Mouse (Mus musculus): ENCODE results near the gene Pdgfa. TPM values are rescaled to one million over a fixed set of nuclear protein-coding genes. Genes with fewer than 3 reads are reported as not detected.

Pdgfa gene
- polyA plus RNA-seq, 1 experiment from 2014 or later = 34.5 TPM

DNA sequence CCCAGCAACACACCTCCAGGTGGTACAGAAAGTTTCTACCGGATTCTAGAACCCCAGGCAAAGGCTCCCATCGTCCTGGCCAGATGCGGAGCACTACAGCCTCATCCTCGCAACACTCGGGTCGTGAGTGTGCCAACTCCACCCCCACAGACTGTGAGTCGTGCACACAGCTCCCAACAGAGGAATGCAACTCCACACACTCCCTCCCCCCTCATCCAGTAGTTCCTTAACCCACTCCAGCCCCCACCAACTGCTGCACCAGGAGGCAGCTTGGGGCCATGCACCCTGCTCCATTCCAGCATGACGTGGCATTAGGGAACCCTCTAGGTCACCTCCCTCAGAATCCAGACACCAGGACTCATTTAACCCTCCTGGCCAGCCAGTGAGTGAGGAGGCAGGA, 17.3 kb downstream of the Pdgfa start:
- no peak for ATAC-seq (replicated peaks; ENCODE audit: insufficient number of reproducible peaks, low FRiP score, low TSS enrichment, low read depth)

DNA sequence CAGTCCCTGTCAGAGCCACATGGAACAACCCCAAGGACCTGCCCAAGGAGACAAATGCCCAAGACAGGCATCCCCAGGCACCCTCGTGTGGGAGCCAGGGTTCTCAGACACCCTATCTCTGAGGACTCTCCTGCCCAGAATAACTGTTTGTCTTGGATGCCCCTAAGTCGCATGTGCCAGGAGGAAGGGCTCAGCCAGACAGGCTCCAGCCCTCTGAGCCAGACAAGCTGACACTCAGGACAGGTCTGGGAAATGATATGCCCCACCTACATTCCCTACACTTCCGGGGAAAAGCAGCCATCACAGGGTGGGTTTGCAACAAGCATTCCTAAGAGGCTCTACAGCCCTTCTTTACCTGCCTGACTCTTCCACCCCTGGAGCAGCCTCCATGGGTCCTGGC, 19.4 kb downstream of the Pdgfa start:
- Histone ChIP-seq H3K4me2 (ENCODE audit: low read depth, low read length) (no peak overlapping the region), H3K9ac (replicated peaks; ENCODE audit: low read length) (no peak overlapping the region), H3K27me3 (ENCODE audit: control insufficient read depth, insufficient read depth, low read length) (no peaks in the 10 kb centered on the region), H3K27ac (replicated peaks; ENCODE audit: low read depth, low read length) (no peak overlapping the region), H3K4me3 (ENCODE audit: low read depth, low read length) (no peak overlapping the region), H3K9me3 (replicated peaks; ENCODE audit: control insufficient read depth, low read length) (no peaks in the 10 kb centered on the region), H3K36me3 (replicated peaks; ENCODE audit: control insufficient read depth, insufficient read depth, low read depth, low read length) (no peaks in the 10 kb centered on the region), H3K4me1 (ENCODE audit: control insufficient read depth, insufficient read depth, low read length) (no peaks in the 10 kb centered on the region)
- DNase-seq (ENCODE audit: low spot score) (no peak), ATAC-seq (replicated peaks; ENCODE audit: insufficient number of reproducible peaks, low FRiP score, low TSS enrichment, low read depth) (no peak)
- whole genome bisulfite sequencing = 59% methylated on average over 3 of the region's 3 CpGs

More for the DNA sequence above, 17.3 kb downstream of the Pdgfa start:
- no peaks in the 10 kb centered on the region for H3K36me3 ChIP-seq (replicated peaks; ENCODE audit: control insufficient read depth, insufficient read depth, low read depth, low read length)
- no peak for DNase-seq (ENCODE audit: low spot score)
- H3K9me3 ChIP-seq (replicated peaks; ENCODE audit: control insufficient read depth, low read length) = no peaks in the 10 kb centered on the region
- no peaks in the 10 kb centered on the region for H3K4me1 ChIP-seq (ENCODE audit: control insufficient read depth, insufficient read depth, low read length)
- H3K9ac ChIP-seq (replicated peaks; ENCODE audit: low read length) = no peak overlapping the region
- WGBS = 77% methylated on average over 8 of the region's 8 CpGs
- no peak overlapping the region for H3K4me3 ChIP-seq (ENCODE audit: low read depth, low read length)
- H3K27me3 ChIP-seq (ENCODE audit: control insufficient read depth, insufficient read depth, low read length) = no peaks in the 10 kb centered on the region
- no peak overlapping the region for H3K27ac ChIP-seq (replicated peaks; ENCODE audit: low read depth, low read length)
- H3K4me2 ChIP-seq (ENCODE audit: low read depth, low read length) = no peak overlapping the region

DNA sequence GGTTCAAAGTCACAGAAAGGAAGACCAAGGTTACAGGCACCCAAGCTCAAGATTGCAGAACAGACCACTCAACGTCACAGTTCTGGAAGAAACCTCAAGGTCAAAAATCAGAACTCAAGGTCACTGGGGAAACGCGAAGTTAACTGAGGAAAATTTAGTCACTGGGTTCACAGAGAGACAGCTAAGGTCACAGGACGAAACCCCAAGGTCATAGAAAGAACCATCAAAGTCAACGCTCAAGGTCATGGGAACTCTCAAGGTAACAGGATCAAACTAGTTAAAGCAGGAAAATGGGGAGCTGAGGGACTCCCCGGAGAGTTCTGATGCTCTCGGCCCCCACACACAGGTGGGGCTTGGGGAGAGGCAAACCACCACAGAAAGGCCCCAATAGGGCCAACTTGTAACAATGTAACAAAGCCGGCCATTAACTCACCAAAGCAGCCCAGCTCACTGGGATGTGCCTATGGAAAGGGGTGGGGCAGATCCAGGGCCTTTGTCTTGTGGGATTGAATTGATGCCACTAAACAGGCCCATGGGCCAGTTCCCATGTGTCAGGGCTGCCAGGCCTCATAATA, 22.2 kb downstream of the Pdgfa start:
- Histone ChIP-seq H3K4me3 (ENCODE audit: low read depth, low read length) (no peak overlapping the region), H3K4me1 (ENCODE audit: control insufficient read depth, insufficient read depth, low read length) (no peaks in the 10 kb centered on the region), H3K27ac (replicated peaks; ENCODE audit: low read depth, low read length) (no peak overlapping the region), H3K27me3 (ENCODE audit: control insufficient read depth, insufficient read depth, low read length) (no peaks in the 10 kb centered on the region), H3K4me2 (ENCODE audit: low read depth, low read length) (no peak overlapping the region), H3K9ac (replicated peaks; ENCODE audit: low read length) (no peak overlapping the region), H3K9me3 (replicated peaks; ENCODE audit: control insufficient read depth, low read length) (no peaks in the 10 kb centered on the region), H3K36me3 (replicated peaks; ENCODE audit: control insufficient read depth, insufficient read depth, low read depth, low read length) (no peaks in the 10 kb centered on the region)
- WGBS = 86% methylated on average over 8 of the region's 8 CpGs
- DNase-seq (ENCODE audit: low spot score) (no peak), ATAC-seq (replicated peaks; ENCODE audit: insufficient number of reproducible peaks, low FRiP score, low TSS enrichment, low read depth) (no peak)

DNA sequence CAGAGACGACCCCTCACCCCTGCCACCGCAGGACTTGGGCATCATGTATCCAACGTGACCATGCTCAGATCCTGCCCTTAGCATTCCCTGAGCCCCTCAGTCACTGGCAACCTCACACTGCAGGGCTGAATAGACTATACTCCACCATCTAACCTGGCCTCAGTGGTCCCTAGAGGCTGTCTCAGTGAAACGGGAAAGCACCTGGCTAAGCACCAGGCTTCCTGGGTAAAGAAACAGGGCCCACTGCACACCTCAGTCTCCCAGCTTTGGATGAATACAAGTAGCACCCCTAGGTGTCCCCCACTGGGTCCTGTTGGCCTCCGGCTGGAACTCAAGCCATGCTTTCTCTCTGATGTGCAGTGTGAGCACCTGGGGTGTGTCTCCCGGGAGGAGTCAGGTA, 23.7 kb downstream of the Pdgfa start:
- Histone ChIP-seq H3K36me3 (replicated peaks; ENCODE audit: control insufficient read depth, insufficient read depth, low read depth, low read length) (no peaks in the 10 kb centered on the region), H3K4me1 (ENCODE audit: control insufficient read depth, insufficient read depth, low read length) (no peaks in the 10 kb centered on the region), H3K9ac (replicated peaks; ENCODE audit: low read length) (no peak overlapping the region), H3K4me3 (ENCODE audit: low read depth, low read length) (no peak overlapping the region), H3K4me2 (ENCODE audit: low read depth, low read length) (no peak overlapping the region), H3K9me3 (replicated peaks; ENCODE audit: control insufficient read depth, low read length) (no peaks in the 10 kb centered on the region), H3K27ac (replicated peaks; ENCODE audit: low read depth, low read length) (no peak overlapping the region), H3K27me3 (ENCODE audit: control insufficient read depth, insufficient read depth, low read length) (no peaks in the 10 kb centered on the region)
- WGBS = 85% methylated on average over 6 of the region's 6 CpGs
- DNase-seq (ENCODE audit: low spot score) (no peak), ATAC-seq (replicated peaks; ENCODE audit: insufficient number of reproducible peaks, low FRiP score, low TSS enrichment, low read depth) (no peak)

DNA sequence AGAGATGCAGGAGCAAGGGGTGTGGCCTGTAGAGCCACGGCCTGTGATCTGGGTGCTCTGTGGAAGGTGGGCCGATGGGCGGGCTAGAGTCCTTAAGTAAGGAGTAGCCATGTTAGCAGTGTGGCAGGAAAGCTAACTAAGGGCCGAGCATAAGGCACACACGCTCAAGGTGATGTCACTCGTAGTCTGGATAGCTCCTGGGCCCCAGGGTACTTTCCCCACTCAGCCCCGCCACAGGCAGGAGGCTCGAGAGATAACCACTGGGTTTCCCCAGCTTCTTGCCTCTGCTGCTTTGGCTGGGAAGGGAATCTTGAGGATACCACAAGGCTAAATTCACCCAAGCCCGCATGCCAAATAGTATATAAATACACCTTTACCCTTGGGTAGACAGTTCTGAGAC, 25.8 kb downstream of the Pdgfa start:
- Histone ChIP-seq H3K4me1 (ENCODE audit: control insufficient read depth, insufficient read depth, low read length) (no peaks in the 10 kb centered on the region), H3K9me3 (replicated peaks; ENCODE audit: control insufficient read depth, low read length) (no peaks in the 10 kb centered on the region)

DNA sequence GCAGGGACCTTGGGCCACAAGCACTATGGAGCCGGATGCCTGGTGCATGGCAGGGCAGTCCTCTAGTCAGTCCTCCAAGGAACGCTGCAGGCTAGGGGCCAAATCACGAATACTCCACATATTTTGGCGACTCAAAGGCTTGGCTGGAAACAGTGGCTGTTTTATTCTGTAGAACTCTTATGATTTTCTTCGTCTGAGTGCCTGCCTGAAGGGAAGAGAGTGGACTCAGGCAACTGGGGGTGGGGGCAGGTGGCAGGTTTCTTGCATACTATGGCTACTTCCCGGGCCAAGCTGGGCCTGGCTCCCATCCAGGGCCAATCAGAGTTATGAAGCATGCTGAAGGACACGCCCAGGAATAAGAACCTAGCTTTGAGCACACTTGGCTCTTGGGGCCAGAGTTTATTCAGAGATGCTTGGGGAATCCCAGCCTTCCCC, 27.1 kb downstream of the Pdgfa start:
- no peaks in the 10 kb centered on the region for H3K36me3 ChIP-seq (replicated peaks; ENCODE audit: control insufficient read depth, insufficient read depth, low read depth, low read length)
- H3K4me2 ChIP-seq (ENCODE audit: low read depth, low read length) = no peak overlapping the region
- no peak overlapping the region for H3K9ac ChIP-seq (replicated peaks; ENCODE audit: low read length)
- H3K27ac ChIP-seq (replicated peaks; ENCODE audit: low read depth, low read length) = no peak overlapping the region
- no peaks in the 10 kb centered on the region for H3K4me1 ChIP-seq (ENCODE audit: control insufficient read depth, insufficient read depth, low read length)
- ATAC-seq (replicated peaks; ENCODE audit: insufficient number of reproducible peaks, low FRiP score, low TSS enrichment, low read depth) = no peak
- no peak for DNase-seq (ENCODE audit: low spot score)
- H3K9me3 ChIP-seq (replicated peaks; ENCODE audit: control insufficient read depth, low read length) = no peaks in the 10 kb centered on the region
- H3K4me3 ChIP-seq (ENCODE audit: low read depth, low read length) = no peak overlapping the region
- 62% methylated on average over 7 of the region's 7 CpGs for WGBS
- H3K27me3 ChIP-seq (ENCODE audit: control insufficient read depth, insufficient read depth, low read length) = no peaks in the 10 kb centered on the region

More for the DNA sequence above, 25.8 kb downstream of the Pdgfa start:
- ATAC-seq (replicated peaks; ENCODE audit: insufficient number of reproducible peaks, low FRiP score, low TSS enrichment, low read depth) (no peak), DNase-seq (ENCODE audit: low spot score) (no peak)
- Histone ChIP-seq H3K9ac (replicated peaks; ENCODE audit: low read length) (no peak overlapping the region), H3K4me3 (ENCODE audit: low read depth, low read length) (no peak overlapping the region), H3K4me2 (ENCODE audit: low read depth, low read length) (no peak overlapping the region), H3K27me3 (ENCODE audit: control insufficient read depth, insufficient read depth, low read length) (no peaks in the 10 kb centered on the region), H3K36me3 (replicated peaks; ENCODE audit: control insufficient read depth, insufficient read depth, low read depth, low read length) (no peaks in the 10 kb centered on the region), H3K27ac (replicated peaks; ENCODE audit: low read depth, low read length) (no peak overlapping the region)
- 75% methylated on average over 9 of the region's 9 CpGs for WGBS

DNA sequence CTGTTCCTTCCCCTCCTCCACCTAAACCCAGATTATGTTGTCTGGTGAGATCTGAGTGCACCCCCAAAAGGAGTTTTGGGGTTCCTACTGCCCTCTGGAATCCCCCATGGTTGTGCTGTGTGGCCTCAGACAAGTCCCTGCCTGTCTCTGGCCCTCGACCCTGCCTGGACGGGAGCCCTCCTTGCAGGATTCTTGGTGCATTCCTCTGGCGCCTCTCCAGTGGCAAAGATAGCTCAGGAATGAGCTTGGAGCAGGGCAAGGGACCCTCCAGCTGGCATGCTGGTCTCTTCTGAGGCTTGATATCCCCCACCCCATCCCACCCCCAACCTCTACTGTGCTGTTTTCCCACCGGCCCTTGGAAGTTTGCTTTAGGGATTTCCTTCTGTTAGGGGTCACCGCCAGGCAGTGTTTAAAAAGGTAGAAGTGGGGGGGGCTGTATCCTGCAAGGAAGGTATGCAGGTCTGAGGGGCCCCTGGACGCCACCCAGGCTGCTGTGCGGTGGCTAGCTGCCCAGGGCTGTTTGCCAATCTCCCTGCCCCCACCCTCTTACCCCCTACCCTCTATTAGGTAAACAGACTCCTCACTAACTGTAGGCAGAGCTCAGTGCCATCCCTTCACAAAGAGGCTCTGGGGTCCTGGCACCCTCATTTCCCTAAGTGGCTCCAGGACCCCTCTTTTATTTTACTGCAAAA, 31.0 kb downstream of the Pdgfa start:
- ATAC-seq (replicated peaks; ENCODE audit: insufficient number of reproducible peaks, low FRiP score, low TSS enrichment, low read depth) (no peak), DNase-seq (ENCODE audit: low spot score) (no peak)
- Histone ChIP-seq H3K27ac (replicated peaks; ENCODE audit: low read depth, low read length) (no peak overlapping the region), H3K27me3 (ENCODE audit: control insufficient read depth, insufficient read depth, low read length) (no peaks in the 10 kb centered on the region), H3K4me1 (ENCODE audit: control insufficient read depth, insufficient read depth, low read length) (no peaks in the 10 kb centered on the region), H3K36me3 (replicated peaks; ENCODE audit: control insufficient read depth, insufficient read depth, low read depth, low read length) (no peaks in the 10 kb centered on the region), H3K4me2 (ENCODE audit: low read depth, low read length) (no peak overlapping the region), H3K4me3 (ENCODE audit: low read depth, low read length) (no peak overlapping the region), H3K9ac (replicated peaks; ENCODE audit: low read length) (no peak overlapping the region), H3K9me3 (replicated peaks; ENCODE audit: control insufficient read depth, low read length) (no peaks in the 10 kb centered on the region)
- 34% methylated on average over 7 of the region's 7 CpGs for WGBS

DNA sequence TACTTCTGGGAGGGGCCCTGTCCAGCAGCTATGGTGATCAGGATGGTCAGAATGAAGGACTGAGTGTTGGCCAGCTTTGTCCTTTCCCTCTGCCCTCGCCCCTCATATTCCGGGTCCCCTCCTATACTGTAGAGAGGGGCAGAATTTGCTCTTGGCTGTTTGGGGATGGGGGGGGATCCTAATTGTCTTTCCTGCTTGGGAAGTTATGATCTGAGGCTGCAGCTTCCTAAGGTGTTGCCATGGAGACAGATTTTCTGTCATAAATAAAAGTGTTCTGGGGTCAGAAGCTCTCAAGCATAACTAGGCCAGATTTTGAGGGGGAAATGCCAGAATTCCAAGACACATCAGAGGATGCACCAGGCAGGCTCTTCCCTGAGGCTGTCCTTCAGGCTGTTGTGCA, 31.6 kb downstream of the Pdgfa start:
- Histone ChIP-seq H3K27me3 (ENCODE audit: control insufficient read depth, insufficient read depth, low read length) (no peaks in the 10 kb centered on the region), H3K27ac (replicated peaks; ENCODE audit: low read depth, low read length) (no peak overlapping the region), H3K4me2 (ENCODE audit: low read depth, low read length) (no peak overlapping the region), H3K9ac (replicated peaks; ENCODE audit: low read length) (no peak overlapping the region), H3K9me3 (replicated peaks; ENCODE audit: control insufficient read depth, low read length) (no peaks in the 10 kb centered on the region), H3K36me3 (replicated peaks; ENCODE audit: control insufficient read depth, insufficient read depth, low read depth, low read length) (no peaks in the 10 kb centered on the region), H3K4me3 (ENCODE audit: low read depth, low read length) (no peak overlapping the region), H3K4me1 (ENCODE audit: control insufficient read depth, insufficient read depth, low read length) (no peaks in the 10 kb centered on the region)
- WGBS = 93% methylated on average over 2 of the region's 2 CpGs
- ATAC-seq (replicated peaks; ENCODE audit: insufficient number of reproducible peaks, low FRiP score, low TSS enrichment, low read depth) (no peak), DNase-seq (ENCODE audit: low spot score) (no peak)
